Mouse (Mus musculus): ENCODE results near the gene Sap25. TPM values are rescaled to one million over a fixed set of nuclear protein-coding genes. Genes with fewer than 3 reads are reported as not detected.

Sap25 gene
- polyA plus RNA-seq, 1 experiment from 2014 or later, result 2.8 TPM

DNA sequence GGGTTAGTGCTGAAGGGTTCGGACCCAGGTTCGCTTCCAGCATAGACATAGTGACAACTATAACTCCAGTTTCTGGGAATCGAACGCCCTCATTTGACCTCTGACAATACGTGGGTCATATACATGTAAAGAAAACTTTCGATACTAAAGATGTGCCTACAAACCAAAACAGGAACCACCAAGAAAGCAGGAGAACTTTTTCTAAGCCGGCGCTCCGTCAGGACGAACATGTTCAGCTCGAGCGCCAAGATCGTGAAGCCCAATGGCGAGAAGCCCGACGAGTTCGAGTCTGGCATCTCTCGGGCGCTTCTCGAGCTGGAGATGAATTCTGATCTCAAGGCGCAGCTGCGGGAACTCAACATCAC is 39.8 kb upstream of the Sap25 start:
- no peaks in the 10 kb centered on the region for H3K27me3 ChIP-seq (ENCODE audit: control insufficient read depth, insufficient read depth, low read length)
- H3K9me3 ChIP-seq (replicated peaks; ENCODE audit: control insufficient read depth, low read length), result no peaks in the 10 kb centered on the region
- peak overlapping the region; percentile 39 for H3K9ac ChIP-seq (replicated peaks; ENCODE audit: low read length)
- no peak overlapping the region for H3K27ac ChIP-seq (replicated peaks; ENCODE audit: low read depth, low read length)
- peak overlapping the region; percentile 64 for H3K4me3 ChIP-seq (ENCODE audit: low read depth, low read length)
- H3K36me3 ChIP-seq (replicated peaks; ENCODE audit: control insufficient read depth, insufficient read depth, low read depth, low read length), result no peaks in the 10 kb centered on the region
- no peaks in the 10 kb centered on the region for H3K4me1 ChIP-seq (ENCODE audit: control insufficient read depth, insufficient read depth, low read length)
- DNase-seq (ENCODE audit: low spot score) (peak; percentile 58), ATAC-seq (replicated peaks; ENCODE audit: insufficient number of reproducible peaks, low FRiP score, low TSS enrichment, low read depth) (no peak)
- peak overlapping the region; percentile 59 for H3K4me2 ChIP-seq (ENCODE audit: low read depth, low read length)
- 0% methylated on average over 22 of the region's 22 CpGs for WGBS

DNA sequence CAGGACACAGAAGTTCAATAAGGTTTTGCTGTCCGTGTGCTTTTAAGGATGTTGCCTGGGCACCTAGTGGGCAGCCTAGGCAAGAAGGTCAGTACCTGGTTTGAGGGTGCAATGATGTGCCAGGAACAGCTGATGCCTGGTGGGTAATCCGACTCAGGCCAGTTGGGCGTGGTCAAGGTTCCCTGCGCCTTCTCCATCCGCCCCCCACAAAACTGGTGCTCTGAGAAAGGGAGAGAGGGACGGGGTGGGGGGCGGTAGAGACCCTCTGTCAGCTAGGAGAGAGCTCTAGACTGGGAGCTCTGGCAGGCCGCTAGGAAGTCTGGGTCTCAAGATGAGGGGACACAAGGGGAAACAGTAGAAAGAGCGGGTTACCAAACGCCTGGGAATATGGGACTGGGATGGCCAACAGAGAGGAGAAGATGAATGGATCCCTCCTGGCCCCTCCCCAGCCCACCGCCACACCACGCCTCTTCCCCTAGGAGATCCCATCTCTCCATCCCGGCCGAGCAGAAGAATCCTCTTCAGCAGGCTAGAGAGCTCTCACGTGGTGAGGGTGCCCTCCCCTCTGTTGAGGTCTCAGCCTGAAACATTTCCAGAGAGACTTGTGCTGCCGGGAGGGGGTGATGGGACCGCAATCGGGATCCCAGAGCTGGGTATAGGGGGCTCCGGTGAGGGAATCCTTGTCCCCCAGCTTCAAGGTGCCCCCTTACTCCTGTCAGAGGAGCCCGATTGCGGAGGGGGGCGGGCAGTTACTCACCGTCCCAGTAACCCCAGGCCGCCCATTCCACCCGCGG is 33.1 kb upstream of the Sap25 start:
- H3K4me2 ChIP-seq (ENCODE audit: low read depth, low read length), result peak overlapping the region; percentile 36
- no peak for ATAC-seq (replicated peaks; ENCODE audit: insufficient number of reproducible peaks, low FRiP score, low TSS enrichment, low read depth)
- no peaks in the 10 kb centered on the region for H3K27me3 ChIP-seq (ENCODE audit: control insufficient read depth, insufficient read depth, low read length)
- WGBS, result 18% methylated on average over 26 of the region's 26 CpGs
- H3K4me1 ChIP-seq (ENCODE audit: control insufficient read depth, insufficient read depth, low read length), result peaks cover 16% of the 10 kb centered on the region
- peak overlapping the region; percentile 20 for H3K4me3 ChIP-seq (ENCODE audit: low read depth, low read length)
- DNase-seq (ENCODE audit: low spot score), result no peak
- no peaks in the 10 kb centered on the region for H3K9me3 ChIP-seq (replicated peaks; ENCODE audit: control insufficient read depth, low read length)
- H3K36me3 ChIP-seq (replicated peaks; ENCODE audit: control insufficient read depth, insufficient read depth, low read depth, low read length), result no peaks in the 10 kb centered on the region; the same call in 1 of the 2 replicates
- peak overlapping the region; percentile 32 for H3K9ac ChIP-seq (replicated peaks; ENCODE audit: low read length)
- H3K27ac ChIP-seq (replicated peaks; ENCODE audit: low read depth, low read length), result no peak overlapping the region

- Histone ChIP-seq H3K4me2 (ENCODE audit: low read depth, low read length) (peak overlapping the region; percentile 36), H3K9me3 (replicated peaks; ENCODE audit: control insufficient read depth, low read length) (no peaks in the 10 kb centered on the region), H3K27me3 (ENCODE audit: control insufficient read depth, insufficient read depth, low read length) (no peaks in the 10 kb centered on the region), H3K4me3 (ENCODE audit: low read depth, low read length) (peak overlapping the region; percentile 20; the same call in 1 of the 2 replicates), H3K4me1 (ENCODE audit: control insufficient read depth, insufficient read depth, low read length) (peaks cover 16% of the 10 kb centered on the region), H3K27ac (replicated peaks; ENCODE audit: low read depth, low read length) (0 out of 2 replicates have a peak overlapping the region, but pooled peaks have one; percentile 1), H3K36me3 (replicated peaks; ENCODE audit: control insufficient read depth, insufficient read depth, low read depth, low read length) (no peaks in the 10 kb centered on the region; the same call in 1 of the 2 replicates), H3K9ac (replicated peaks; ENCODE audit: low read length) (peak overlapping the region; percentile 32)
- DNase-seq (ENCODE audit: low spot score), result no peak
- 14% methylated on average over 23 of the region's 23 CpGs for WGBS
- no peak for ATAC-seq (replicated peaks; ENCODE audit: insufficient number of reproducible peaks, low FRiP score, low TSS enrichment, low read depth)
Measured at GRCm38 (mm10) chr5:137608654-137609190, 32.4 kb upstream of the Sap25 start.

DNA sequence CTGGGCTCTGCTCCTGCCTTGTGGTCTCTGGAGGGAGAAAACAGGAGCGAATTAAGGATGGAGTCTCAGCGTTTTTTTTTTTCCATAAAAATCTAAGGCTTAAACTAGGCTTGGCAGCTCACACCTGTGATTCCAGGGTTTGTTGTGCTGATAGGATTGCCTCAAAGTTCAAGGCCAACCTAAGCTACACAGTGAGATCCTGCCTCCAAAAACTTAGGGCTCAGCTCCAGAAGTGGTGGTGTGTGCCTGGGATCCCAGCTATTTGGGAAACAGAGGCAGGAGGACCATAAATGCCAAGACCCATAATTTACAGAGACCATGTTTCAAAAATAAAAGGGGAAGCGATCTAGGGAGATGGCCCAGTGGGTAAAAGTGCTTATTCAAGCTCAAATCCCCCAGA is 31.8 kb upstream of the Sap25 start:
- WGBS, result 43% methylated on average over 3 of the region's 3 CpGs
- Histone ChIP-seq H3K4me2 (ENCODE audit: low read depth, low read length) (peak overlapping the region; percentile 36), H3K27ac (replicated peaks; ENCODE audit: low read depth, low read length) (0 out of 2 replicates have a peak overlapping the region, but pooled peaks have one; percentile 1), H3K36me3 (replicated peaks; ENCODE audit: control insufficient read depth, insufficient read depth, low read depth, low read length) (no peaks in the 10 kb centered on the region; the same call in 1 of the 2 replicates), H3K27me3 (ENCODE audit: control insufficient read depth, insufficient read depth, low read length) (no peaks in the 10 kb centered on the region), H3K9ac (replicated peaks; ENCODE audit: low read length) (no peak overlapping the region), H3K9me3 (replicated peaks; ENCODE audit: control insufficient read depth, low read length) (no peaks in the 10 kb centered on the region), H3K4me1 (ENCODE audit: control insufficient read depth, insufficient read depth, low read length) (peaks cover 16% of the 10 kb centered on the region), H3K4me3 (ENCODE audit: low read depth, low read length) (0 out of 2 replicates have a peak overlapping the region, but pooled peaks have one; percentile 5)
- no peak for DNase-seq (ENCODE audit: low spot score)
- ATAC-seq (replicated peaks; ENCODE audit: insufficient number of reproducible peaks, low FRiP score, low TSS enrichment, low read depth), result no peak

DNA sequence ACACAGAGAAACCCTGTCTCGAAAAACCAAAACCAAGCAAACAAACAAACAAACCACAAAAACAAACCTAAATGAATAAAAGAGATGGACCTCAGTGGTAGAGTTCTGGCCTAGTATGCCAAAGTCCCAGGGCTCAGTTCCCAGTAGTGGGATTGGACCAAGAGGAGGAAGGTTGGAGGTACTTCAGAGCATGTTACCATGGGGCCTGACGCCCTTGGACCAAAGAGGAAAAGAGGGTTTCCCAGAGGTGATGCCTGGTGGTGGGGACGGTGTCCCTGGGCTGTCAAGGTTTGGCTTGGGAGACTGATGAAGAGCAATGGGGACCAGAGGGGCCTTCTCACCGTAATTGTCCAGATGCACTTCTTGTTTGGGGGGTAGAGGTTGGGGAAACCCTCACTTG is 31.1 kb upstream of the Sap25 start:
- ATAC-seq (replicated peaks; ENCODE audit: insufficient number of reproducible peaks, low FRiP score, low TSS enrichment, low read depth), result no peak
- Histone ChIP-seq H3K4me2 (ENCODE audit: low read depth, low read length) (peak overlapping the region; percentile 49), H3K4me3 (ENCODE audit: low read depth, low read length) (peak overlapping the region; percentile 32), H3K9ac (replicated peaks; ENCODE audit: low read length) (peak overlapping the region; percentile 50), H3K9me3 (replicated peaks; ENCODE audit: control insufficient read depth, low read length) (no peaks in the 10 kb centered on the region), H3K4me1 (ENCODE audit: control insufficient read depth, insufficient read depth, low read length) (peaks cover 16% of the 10 kb centered on the region), H3K36me3 (replicated peaks; ENCODE audit: control insufficient read depth, insufficient read depth, low read depth, low read length) (no peaks in the 10 kb centered on the region; the same call in 1 of the 2 replicates), H3K27ac (replicated peaks; ENCODE audit: low read depth, low read length) (peak overlapping the region; percentile 95), H3K27me3 (ENCODE audit: control insufficient read depth, insufficient read depth, low read length) (no peaks in the 10 kb centered on the region)
- DNase-seq (ENCODE audit: low spot score), result no peak
- WGBS, result 48% methylated on average over 4 of the region's 4 CpGs

GRCm38 (mm10) chr5:137610548-137611244 is 30.4 kb upstream of the Sap25 start:
- Histone ChIP-seq H3K9ac (replicated peaks; ENCODE audit: low read length) (peak overlapping the region; percentile 51), H3K4me3 (ENCODE audit: low read depth, low read length) (peak overlapping the region; percentile 32), H3K27me3 (ENCODE audit: control insufficient read depth, insufficient read depth, low read length) (no peaks in the 10 kb centered on the region), H3K36me3 (replicated peaks; ENCODE audit: control insufficient read depth, insufficient read depth, low read depth, low read length) (no peaks in the 10 kb centered on the region; the same call in 1 of the 2 replicates), H3K4me1 (ENCODE audit: control insufficient read depth, insufficient read depth, low read length) (peaks cover 16% of the 10 kb centered on the region), H3K9me3 (replicated peaks; ENCODE audit: control insufficient read depth, low read length) (no peaks in the 10 kb centered on the region), H3K4me2 (ENCODE audit: low read depth, low read length) (peak overlapping the region; percentile 49), H3K27ac (replicated peaks; ENCODE audit: low read depth, low read length) (peak overlapping the region; percentile 95)
- DNase-seq (ENCODE audit: low spot score) (peak; percentile 97), ATAC-seq (replicated peaks; ENCODE audit: insufficient number of reproducible peaks, low FRiP score, low TSS enrichment, low read depth) (peak; percentile 71)
- 7% methylated on average over 12 of the region's 12 CpGs for WGBS

- WGBS, result 16% methylated on average over 6 of the region's 6 CpGs
- Histone ChIP-seq H3K9ac (replicated peaks; ENCODE audit: low read length) (peak overlapping the region; percentile 51), H3K4me1 (ENCODE audit: control insufficient read depth, insufficient read depth, low read length) (peaks cover 16% of the 10 kb centered on the region), H3K27me3 (ENCODE audit: control insufficient read depth, insufficient read depth, low read length) (no peaks in the 10 kb centered on the region), H3K9me3 (replicated peaks; ENCODE audit: control insufficient read depth, low read length) (no peaks in the 10 kb centered on the region), H3K36me3 (replicated peaks; ENCODE audit: control insufficient read depth, insufficient read depth, low read depth, low read length) (no peaks in the 10 kb centered on the region; the same call in 1 of the 2 replicates), H3K4me3 (ENCODE audit: low read depth, low read length) (peak overlapping the region; percentile 25), H3K4me2 (ENCODE audit: low read depth, low read length) (peak overlapping the region; percentile 49), H3K27ac (replicated peaks; ENCODE audit: low read depth, low read length) (peak overlapping the region; percentile 95)
- ATAC-seq (replicated peaks; ENCODE audit: insufficient number of reproducible peaks, low FRiP score, low TSS enrichment, low read depth) (peak; percentile 72), DNase-seq (ENCODE audit: low spot score) (peak; percentile 88)
Measured at GRCm38 (mm10) chr5:137611245-137611602, 29.9 kb upstream of the Sap25 start.
